Mouse (Mus musculus): ENCODE measurements around the gene Nnat. TPM values are rescaled to one million over a fixed set of nuclear protein-coding genes. Genes with fewer than 3 reads are reported as not detected.
A peak's percentile ranks its signal among the peaks of the same experiment; 100 is the strongest.

Nnat gene
- polyA plus RNA-seq (2011; ENCODE audit: insufficient read depth, insufficient read length, low read depth, missing spikeins), result 42.8 and 48.6 TPM in 2 replicates

GRCm38 (mm10) chr2:157559858-157560257 is at the start of gene Nnat:
Gene Nnat (plus strand): TSS chr2:157560078.
- H3K36me3 ChIP-seq (ENCODE audit: control insufficient read depth, insufficient read depth, low read length, poor library complexity, severe bottlenecking), result peaks cover 18% of the 10 kb centered on the region
- TF ChIP-seq CTCF (IDR thresholded peaks at IDR 0.05; ENCODE audit: low read depth, low read length) (no peak), EP300 (IDR thresholded peaks at IDR 0.05; ENCODE audit: insufficient read depth, low read depth, low read length) (no peak), POLR2A (IDR thresholded peaks at IDR 0.05; ENCODE audit: insufficient read depth, low read length) (no peak)
- peaks cover 2% of the 10 kb centered on the region for H3K4me1 ChIP-seq (ENCODE audit: control insufficient read depth, insufficient read depth, low read length)
- no peak within 1 kb of the TSS for H3K27ac ChIP-seq (ENCODE audit: insufficient read depth, low read length)
- no peaks in the 10 kb centered on the region for H3K27me3 ChIP-seq (ENCODE audit: control insufficient read depth, insufficient read depth, low read length, poor library complexity, severe bottlenecking)
- peak within 1 kb of the TSS; percentile 62 for H3K9ac ChIP-seq (ENCODE audit: low read depth, poor library complexity, severe bottlenecking)
- H3K9me3 ChIP-seq (replicated peaks; ENCODE audit: control insufficient read depth, insufficient read depth, low read length, poor library complexity, severe bottlenecking), result peaks cover 41% of the 10 kb centered on the region
- H3K4me3 ChIP-seq (ENCODE audit: low read depth, low read length), result peak within 1 kb of the TSS; percentile 51

- Histone ChIP-seq H3K9ac (ENCODE audit: low read depth, poor library complexity, severe bottlenecking) (no peak overlapping the region), H3K4me3 (ENCODE audit: low read depth, low read length) (no peak overlapping the region), H3K27ac (ENCODE audit: insufficient read depth, low read length) (no peak overlapping the region), H3K36me3 (ENCODE audit: control insufficient read depth, insufficient read depth, low read length, poor library complexity, severe bottlenecking) (no peaks in the 10 kb centered on the region), H3K9me3 (replicated peaks; ENCODE audit: control insufficient read depth, insufficient read depth, low read length, poor library complexity, severe bottlenecking) (no peaks in the 10 kb centered on the region), H3K27me3 (ENCODE audit: control insufficient read depth, insufficient read depth, low read length, poor library complexity, severe bottlenecking) (no peaks in the 10 kb centered on the region), H3K4me1 (ENCODE audit: control insufficient read depth, insufficient read depth, low read length) (no peaks in the 10 kb centered on the region)
- no peak for TF ChIP-seq POLR2A (IDR thresholded peaks at IDR 0.05; ENCODE audit: insufficient read depth, low read length)
- TF ChIP-seq CTCF (IDR thresholded peaks at IDR 0.05; ENCODE audit: low read depth, low read length), result no peak
- TF ChIP-seq EP300 (IDR thresholded peaks at IDR 0.05; ENCODE audit: insufficient read depth, low read depth, low read length), result no peak
Measured at GRCm38 (mm10) chr2:157512859-157513258, 47.0 kb upstream of the Nnat start.

GRCm38 (mm10) chr2:157513737-157514208 is 46.1 kb upstream of the Nnat start:
- Histone ChIP-seq H3K9ac (ENCODE audit: low read depth, poor library complexity, severe bottlenecking) (no peak overlapping the region), H3K27ac (ENCODE audit: insufficient read depth, low read length) (no peak overlapping the region), H3K4me1 (ENCODE audit: control insufficient read depth, insufficient read depth, low read length) (no peaks in the 10 kb centered on the region)

GRCm38 (mm10) chr2:157514353-157514752 is 45.5 kb upstream of the Nnat start:
- no peaks in the 10 kb centered on the region for H3K4me1 ChIP-seq (ENCODE audit: control insufficient read depth, insufficient read depth, low read length)
- no peak overlapping the region for H3K27ac ChIP-seq (ENCODE audit: insufficient read depth, low read length)
- H3K36me3 ChIP-seq (ENCODE audit: control insufficient read depth, insufficient read depth, low read length, poor library complexity, severe bottlenecking), result no peaks in the 10 kb centered on the region
- no peaks in the 10 kb centered on the region for H3K27me3 ChIP-seq (ENCODE audit: control insufficient read depth, insufficient read depth, low read length, poor library complexity, severe bottlenecking)
- no peak overlapping the region for H3K4me3 ChIP-seq (ENCODE audit: low read depth, low read length)
- H3K9ac ChIP-seq (ENCODE audit: low read depth, poor library complexity, severe bottlenecking), result no peak overlapping the region
- no peaks in the 10 kb centered on the region for H3K9me3 ChIP-seq (replicated peaks; ENCODE audit: control insufficient read depth, insufficient read depth, low read length, poor library complexity, severe bottlenecking)
- TF ChIP-seq EP300 (IDR thresholded peaks at IDR 0.05; ENCODE audit: insufficient read depth, low read depth, low read length) (no peak), POLR2A (IDR thresholded peaks at IDR 0.05; ENCODE audit: insufficient read depth, low read length) (no peak), CTCF (IDR thresholded peaks at IDR 0.05; ENCODE audit: low read depth, low read length) (no peak)

More at GRCm38 (mm10) chr2:157513737-157514208, 46.1 kb upstream of the Nnat start:
- TF ChIP-seq POLR2A (IDR thresholded peaks at IDR 0.05; ENCODE audit: insufficient read depth, low read length) (no peak), EP300 (IDR thresholded peaks at IDR 0.05; ENCODE audit: insufficient read depth, low read depth, low read length) (no peak), CTCF (IDR thresholded peaks at IDR 0.05; ENCODE audit: low read depth, low read length) (no peak)
- Histone ChIP-seq H3K9me3 (replicated peaks; ENCODE audit: control insufficient read depth, insufficient read depth, low read length, poor library complexity, severe bottlenecking) (no peaks in the 10 kb centered on the region), H3K27me3 (ENCODE audit: control insufficient read depth, insufficient read depth, low read length, poor library complexity, severe bottlenecking) (no peaks in the 10 kb centered on the region), H3K4me3 (ENCODE audit: low read depth, low read length) (no peak overlapping the region), H3K36me3 (ENCODE audit: control insufficient read depth, insufficient read depth, low read length, poor library complexity, severe bottlenecking) (no peaks in the 10 kb centered on the region)

GRCm38 (mm10) chr2:157517526-157517925 is 42.4 kb upstream of the Nnat start:
- Histone ChIP-seq H3K27ac (ENCODE audit: insufficient read depth, low read length) (no peak overlapping the region), H3K4me3 (ENCODE audit: low read depth, low read length) (no peak overlapping the region), H3K36me3 (ENCODE audit: control insufficient read depth, insufficient read depth, low read length, poor library complexity, severe bottlenecking) (no peaks in the 10 kb centered on the region), H3K9me3 (replicated peaks; ENCODE audit: control insufficient read depth, insufficient read depth, low read length, poor library complexity, severe bottlenecking) (no peaks in the 10 kb centered on the region), H3K27me3 (ENCODE audit: control insufficient read depth, insufficient read depth, low read length, poor library complexity, severe bottlenecking) (no peaks in the 10 kb centered on the region), H3K4me1 (ENCODE audit: control insufficient read depth, insufficient read depth, low read length) (no peaks in the 10 kb centered on the region), H3K9ac (ENCODE audit: low read depth, poor library complexity, severe bottlenecking) (no peak overlapping the region)
- no peak for TF ChIP-seq CTCF (IDR thresholded peaks at IDR 0.05; ENCODE audit: low read depth, low read length)
- no peak for TF ChIP-seq POLR2A (IDR thresholded peaks at IDR 0.05; ENCODE audit: insufficient read depth, low read length)
- TF ChIP-seq EP300 (IDR thresholded peaks at IDR 0.05; ENCODE audit: insufficient read depth, low read depth, low read length), result no peak

GRCm38 (mm10) chr2:157518451-157518850 is 41.4 kb upstream of the Nnat start:
- Histone ChIP-seq H3K9ac (ENCODE audit: low read depth, poor library complexity, severe bottlenecking) (no peak overlapping the region), H3K4me3 (ENCODE audit: low read depth, low read length) (no peak overlapping the region), H3K4me1 (ENCODE audit: control insufficient read depth, insufficient read depth, low read length) (no peaks in the 10 kb centered on the region), H3K27me3 (ENCODE audit: control insufficient read depth, insufficient read depth, low read length, poor library complexity, severe bottlenecking) (no peaks in the 10 kb centered on the region), H3K27ac (ENCODE audit: insufficient read depth, low read length) (no peak overlapping the region), H3K36me3 (ENCODE audit: control insufficient read depth, insufficient read depth, low read length, poor library complexity, severe bottlenecking) (no peaks in the 10 kb centered on the region), H3K9me3 (replicated peaks; ENCODE audit: control insufficient read depth, insufficient read depth, low read length, poor library complexity, severe bottlenecking) (no peaks in the 10 kb centered on the region)
- TF ChIP-seq CTCF (IDR thresholded peaks at IDR 0.05; ENCODE audit: low read depth, low read length), result no peak
- no peak for TF ChIP-seq EP300 (IDR thresholded peaks at IDR 0.05; ENCODE audit: insufficient read depth, low read depth, low read length)
- TF ChIP-seq POLR2A (IDR thresholded peaks at IDR 0.05; ENCODE audit: insufficient read depth, low read length), result no peak

All from ES-Bruce4 (cell line).